Mouse (Mus musculus) heart, embryonic 15.5 days (tissue): Measurements from ENCODE around the gene Vmn2r46. TPM values are rescaled to one million over a fixed set of nuclear protein-coding genes. Genes with fewer than 3 reads are reported as not detected.
"Not testable (repeated sequence)": the region's sequence is repeated elsewhere in the genome, so short reads cannot be mapped to it uniquely, and the experiment has no call there.

Experiments used
- ATAC-seq: fragments of 200-750 bp; cut with Nextera tagmentation; replicated peaks from 2 replicates; pipeline ENCODE4 v1.8.0; 2017; ENCODE audit warnings: low read depth, moderate TSS enrichment; ENCODE audit not compliant: insufficient number of reproducible peaks, insufficient read depth, low FRiP score
- H3K27ac ChIP-seq: fragments of 300-500 bp; sonication (generic); 2 replicates; pipeline ENCODE4 v1.5.1; 2015; ENCODE audit warnings: mild to moderate bottlenecking, inconsistent platforms
- H3K27me3 ChIP-seq: fragments of 300-500 bp; sonication (generic); 2 replicates; pipeline ENCODE4 v1.6.1; 2015; ENCODE audit warnings: inconsistent platforms
- H3K36me3 ChIP-seq: fragments of 300-500 bp; sonication (generic); 2 replicates; pipeline ENCODE4 v1.6.1; 2015; ENCODE audit warnings: mild to moderate bottlenecking, inconsistent platforms
- H3K4me1 ChIP-seq: fragments of 300-500 bp; sonication (generic); replicated peaks from 2 replicates; pipeline ENCODE4 v1.6.1; 2015; ENCODE audit warnings: inconsistent platforms
- H3K4me2 ChIP-seq: fragments of 300-500 bp; sonication (generic); 2 replicates; pipeline ENCODE4 v1.6.1; 2015; ENCODE audit warnings: inconsistent platforms, mild to moderate bottlenecking, moderate library complexity
- H3K4me3 ChIP-seq: fragments of 300-500 bp; sonication (generic); 2 replicates; pipeline ENCODE4 v1.5.1; 2015; ENCODE audit warnings: mild to moderate bottlenecking, inconsistent platforms
- H3K9ac ChIP-seq: fragments of 300-500 bp; sonication (generic); 2 replicates; pipeline ENCODE4 v1.6.1; 2015; ENCODE audit warnings: mild to moderate bottlenecking, inconsistent platforms
- H3K9me3 ChIP-seq: fragments of 300-500 bp; sonication (generic); replicated peaks from 2 replicates; pipeline ENCODE4 v1.6.1; 2016; ENCODE audit warnings: inconsistent platforms
- WGBS: fragments of 180-500 bp; shearing (Covaris S2); methylation state at CpG from one replicate; pipeline ENCODE4 v1.1.7; 2015; ENCODE audit warnings: mixed read lengths; 5-methylcytosine and 5-hydroxymethylcytosine counted together
- polyA plus RNA-seq: library from polyadenylated mRNA; unstranded; fragments of >200 nt; fragmentation: Nextera tagmentation; extraction: Ambion mirVana; gene quantifications from 2 replicates; pipeline ENCODE4 v1.2.1, GENCODE M21; 2015

Vmn2r46 gene
- polyA plus RNA-seq: not detected in 2 replicates

DNA sequence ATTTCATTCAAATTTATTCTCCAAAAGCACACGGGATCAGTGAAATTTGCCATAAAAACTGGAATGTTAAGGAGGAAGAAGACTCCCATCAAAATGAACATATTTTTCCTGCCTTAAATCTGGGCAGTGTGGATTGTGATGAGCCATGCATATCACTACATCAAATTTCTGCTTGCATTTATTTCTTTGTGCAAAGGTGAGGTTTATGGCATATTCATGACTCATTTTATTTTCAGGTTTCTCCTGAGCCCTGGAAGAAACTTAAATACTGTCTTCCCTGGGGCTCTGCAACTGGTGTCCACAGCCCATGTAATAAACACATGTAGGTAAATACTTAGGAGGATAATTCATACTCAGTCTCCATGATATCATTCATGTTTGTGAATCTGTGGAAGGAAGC lies at the start of gene Vmn2r46:
Gene Vmn2r46 (minus strand): TSS at position 101 of the 400 bp plus-strand sequence.
- not testable (repeated sequence) for H3K4me1 ChIP-seq, H3K4me3 ChIP-seq, H3K9me3 ChIP-seq, H3K36me3 ChIP-seq, H3K4me2 ChIP-seq, H3K27me3 ChIP-seq, ATAC-seq, H3K9ac ChIP-seq, H3K27ac ChIP-seq
- no CpG with 5 or more reads among the region's 1 CpGs for WGBS

Other genes starting within 250 kb of the Vmn2r46 start
- not detected in 2 replicates for gene Vmn2r47, start 70.8 kb upstream of the Vmn2r46 start, polyA plus RNA-seq
- gene Vmn2r48, start 183.0 kb upstream of the Vmn2r46 start, polyA plus RNA-seq: not detected in 2 replicates
- not detected in 2 replicates for gene Vmn2r49, start 221.7 kb upstream of the Vmn2r46 start, polyA plus RNA-seq